Mouse (Mus musculus): ENCODE results near the gene Pofut2.

The Pofut2 gene

GRCm38 (mm10) chr10:77258704-77259621 lies at the start of gene Pofut2:
Gene Pofut2, plus strand, starts transcription at chr10:77259218.
- DNase-seq (ENCODE audit: low read depth): peak; percentile 97

- no peak for DNase-seq (ENCODE audit: low read depth)
Measured at GRCm38 (mm10) chr10:77209261-77209660, 49.8 kb upstream of the Pofut2 start.

GRCm38 (mm10) chr10:77210666-77211065 lies 48.4 kb upstream of the Pofut2 start:
- DNase-seq (ENCODE audit: low read depth): no peak

- DNase-seq (ENCODE audit: low read depth): peak; percentile 95
Measured at GRCm38 (mm10) chr10:77211116-77211570, 47.9 kb upstream of the Pofut2 start.

- no peak for DNase-seq (ENCODE audit: low read depth)
Measured at GRCm38 (mm10) chr10:77212354-77213120, 46.5 kb upstream of the Pofut2 start.

GRCm38 (mm10) chr10:77213483-77213882 lies 45.5 kb upstream of the Pofut2 start:
- no peak for DNase-seq (ENCODE audit: low read depth)

GRCm38 (mm10) chr10:77214586-77214985 lies 44.4 kb upstream of the Pofut2 start:
- no peak for DNase-seq (ENCODE audit: low read depth)

- no peak for DNase-seq (ENCODE audit: low read depth)
Measured at GRCm38 (mm10) chr10:77215641-77216040, 43.4 kb upstream of the Pofut2 start.

- DNase-seq (ENCODE audit: low read depth): no peak
Measured at GRCm38 (mm10) chr10:77216313-77216712, 42.7 kb upstream of the Pofut2 start.

- no peak for DNase-seq (ENCODE audit: low read depth)
Measured at GRCm38 (mm10) chr10:77217155-77217731, 41.8 kb upstream of the Pofut2 start.

- no peak for DNase-seq (ENCODE audit: low read depth)
Measured at GRCm38 (mm10) chr10:77218059-77218458, 41.0 kb upstream of the Pofut2 start.

- DNase-seq (ENCODE audit: low read depth): no peak
Measured at GRCm38 (mm10) chr10:77219411-77220025, 39.5 kb upstream of the Pofut2 start.

- no peak for DNase-seq (ENCODE audit: low read depth)
Measured at GRCm38 (mm10) chr10:77221108-77221507, 37.9 kb upstream of the Pofut2 start.

- no peak for DNase-seq (ENCODE audit: low read depth)
Measured at GRCm38 (mm10) chr10:77222963-77223552, 36.0 kb upstream of the Pofut2 start.

GRCm38 (mm10) chr10:77224390-77224789 lies 34.6 kb upstream of the Pofut2 start:
- no peak for DNase-seq (ENCODE audit: low read depth)

- no peak for DNase-seq (ENCODE audit: low read depth)
Measured at GRCm38 (mm10) chr10:77225414-77225813, 33.6 kb upstream of the Pofut2 start.

GRCm38 (mm10) chr10:77225995-77226688 lies 32.9 kb upstream of the Pofut2 start:
- DNase-seq (ENCODE audit: low read depth): no peak

- no peak for DNase-seq (ENCODE audit: low read depth)
Measured at GRCm38 (mm10) chr10:77226691-77227367, 32.2 kb upstream of the Pofut2 start.

GRCm38 (mm10) chr10:77227368-77227723 lies 31.7 kb upstream of the Pofut2 start:
- DNase-seq (ENCODE audit: low read depth): no peak
